Mouse (Mus musculus) heart, embryonic 12.5 days (tissue): ENCODE data around the gene Kntc1. TPM values are rescaled to one million over a fixed set of nuclear protein-coding genes. Genes with fewer than 3 reads are reported as not detected.
"Not testable (repeated sequence)": the region's sequence is repeated elsewhere in the genome, so short reads cannot be mapped to it uniquely, and the experiment has no call there.

Source experiments
- ATAC-seq: fragments of 200-750 bp; cut with Nextera tagmentation; 2 replicates; pipeline ENCODE4 v1.8.0; 2017; ENCODE audit warnings: moderate TSS enrichment, moderate library complexity; ENCODE audit not compliant: insufficient number of reproducible peaks, low FRiP score
- H3K27ac ChIP-seq: fragments of 300-500 bp; sonication (generic); 2 replicates; pipeline ENCODE4 v1.5.1; 2016; ENCODE audit warnings: mild to moderate bottlenecking, moderate library complexity; ENCODE audit not compliant: poor library complexity, severe bottlenecking
- H3K27me3 ChIP-seq: fragments of 300-500 bp; sonication (generic); replicated peaks from 2 replicates; pipeline ENCODE4 v1.6.1; 2016; ENCODE audit warnings: mild to moderate bottlenecking, moderate library complexity
- H3K36me3 ChIP-seq: fragments of 300-500 bp; sonication (generic); 2 replicates; pipeline ENCODE4 v1.6.1; 2016; ENCODE audit warnings: mild to moderate bottlenecking, moderate library complexity
- H3K4me1 ChIP-seq: fragments of 300-500 bp; sonication (generic); replicated peaks from 2 replicates; pipeline ENCODE4 v1.6.1; 2016; ENCODE audit warnings: mild to moderate bottlenecking
- H3K4me2 ChIP-seq: fragments of 300-500 bp; sonication (generic); 2 replicates; pipeline ENCODE4 v1.6.1; 2016; ENCODE audit warnings: mild to moderate bottlenecking, moderate library complexity
- H3K4me3 ChIP-seq: fragments of 300-500 bp; sonication (generic); 2 replicates; pipeline ENCODE4 v1.5.1; 2016; ENCODE audit warnings: mild to moderate bottlenecking
- H3K9ac ChIP-seq: fragments of 300-500 bp; sonication (generic); 2 replicates; pipeline ENCODE4 v1.6.1; 2016; ENCODE audit warnings: mild to moderate bottlenecking, moderate library complexity
- H3K9me3 ChIP-seq: fragments of 300-500 bp; sonication (generic); replicated peaks from 2 replicates; pipeline ENCODE4 v1.6.1; 2016; ENCODE audit warnings: mild to moderate bottlenecking, moderate library complexity
- WGBS: fragments of 180-500 bp; shearing (Covaris S2); methylation state at CpG from one replicate; pipeline ENCODE4 v1.1.7; 2016; 5-methylcytosine and 5-hydroxymethylcytosine counted together
- polyA plus RNA-seq: library from polyadenylated mRNA; unstranded; fragments of >200 nt; fragmentation: Nextera tagmentation; extraction: Ambion mirVana; gene quantifications from 2 replicates; pipeline ENCODE4 v1.2.1, GENCODE M21; 2016

The Kntc1 gene
- 30.7 and 31.8 TPM in 2 replicates for polyA plus RNA-seq

DNA sequence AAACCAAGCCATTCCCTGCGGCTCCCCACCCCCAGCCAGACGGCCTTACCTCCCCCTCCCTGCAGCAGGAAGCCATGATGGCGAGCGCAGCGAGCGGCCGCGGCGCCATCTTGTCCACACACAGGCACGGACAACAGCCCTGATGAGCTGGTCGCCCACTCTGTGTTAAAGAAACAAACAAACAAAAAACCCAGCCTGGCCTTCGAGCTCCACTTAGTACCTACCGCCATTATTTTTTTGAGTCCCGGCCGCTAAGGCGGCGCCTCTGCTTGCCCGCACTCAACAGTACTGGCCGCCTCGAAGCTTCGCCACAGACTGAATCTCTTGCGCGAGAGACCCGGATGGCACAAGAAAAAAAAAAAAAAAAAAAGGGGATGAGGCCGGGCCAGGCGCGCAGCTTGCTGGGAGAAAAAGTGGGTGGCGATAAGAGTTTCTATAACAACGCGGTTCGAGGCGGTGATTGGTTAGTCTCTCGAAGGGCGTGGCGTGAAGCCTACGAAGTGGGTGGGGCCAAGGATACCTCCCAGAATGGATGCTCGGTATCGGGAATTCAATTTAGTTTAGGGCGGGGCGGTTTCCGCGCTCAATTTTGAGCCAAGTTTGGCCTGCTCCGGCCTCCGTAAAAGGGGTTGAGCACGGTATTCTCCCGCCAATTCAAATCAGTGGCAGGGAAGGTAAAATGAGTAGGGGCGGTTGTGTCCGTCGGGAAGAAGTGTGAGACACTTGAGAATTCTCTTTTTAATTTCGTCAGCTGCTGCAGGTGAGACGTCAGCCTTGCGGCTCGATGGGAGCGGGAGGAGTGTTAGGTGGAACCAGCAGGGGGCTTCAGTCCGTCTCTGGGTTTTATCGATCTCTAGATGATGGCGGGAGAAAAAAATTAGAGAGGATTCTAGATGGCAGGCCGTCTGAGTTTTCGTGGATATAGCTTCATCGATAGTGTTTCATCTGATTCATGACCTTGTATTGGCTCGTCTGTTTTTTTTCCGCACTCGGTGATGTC, at the start of gene Kntc1, which contains the start of gene Rsrc2:
Gene Kntc1, plus strand, starts transcription at position 652 of the 1,000 bp plus-strand sequence.
Gene Rsrc2, minus strand, starts transcription at position 350 of the 1,000 bp plus-strand sequence.
- H3K4me2 ChIP-seq, result peak within 1 kb of the TSS; percentile 88
- ATAC-seq, result peak; percentile 98
- peaks cover 16% of the 10 kb centered on the region for H3K36me3 ChIP-seq
- under 1% methylated on average over 59 of the region's 63 CpGs for WGBS
- peak within 1 kb of the TSS; percentile 93 for H3K9ac ChIP-seq
- peaks cover 28% of the 10 kb centered on the region for H3K4me1 ChIP-seq
- H3K27me3 ChIP-seq, result no peaks in the 10 kb centered on the region
- peak within 1 kb of the TSS; percentile 95 for H3K4me3 ChIP-seq
- peak within 1 kb of the TSS; percentile 99 for H3K27ac ChIP-seq
- no peaks in the 10 kb centered on the region for H3K9me3 ChIP-seq

DNA sequence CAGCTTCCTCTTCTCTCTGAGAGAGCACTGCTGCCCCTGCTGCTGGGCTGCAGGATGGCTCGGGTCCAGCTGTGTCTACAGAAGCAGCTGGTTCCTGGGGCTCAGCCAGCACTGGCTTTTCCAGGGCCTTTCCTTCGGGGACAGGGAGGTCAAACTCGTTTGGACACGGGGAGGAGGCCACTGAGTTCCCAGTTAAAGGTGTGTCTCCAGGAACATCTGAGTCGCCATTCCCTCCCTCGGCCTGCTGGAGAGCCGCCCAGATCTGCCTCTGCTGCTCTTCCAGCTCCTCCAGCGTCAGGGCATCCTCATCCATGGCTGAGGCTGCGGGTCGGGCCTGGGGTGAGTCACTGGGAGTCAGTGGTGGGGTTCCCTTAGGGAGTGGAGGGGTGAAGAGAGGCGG, 48.9 kb upstream of the Kntc1 start:
- no peaks in the 10 kb centered on the region for H3K4me1 ChIP-seq
- H3K4me2 ChIP-seq, result no peak overlapping the region
- 70% methylated on average over 11 of the region's 11 CpGs for WGBS
- H3K27me3 ChIP-seq, result no peaks in the 10 kb centered on the region
- no peak overlapping the region for H3K9ac ChIP-seq
- H3K9me3 ChIP-seq, result no peaks in the 10 kb centered on the region
- H3K27ac ChIP-seq, result no peak overlapping the region
- no peak overlapping the region for H3K4me3 ChIP-seq
- ATAC-seq, result no peak; the same call in 1 of the 2 replicates
- H3K36me3 ChIP-seq, result peaks cover 75% of the 10 kb centered on the region

- Histone ChIP-seq H3K36me3 (peaks cover 94% of the 10 kb centered on the region), H3K9me3 (no peaks in the 10 kb centered on the region), H3K9ac (no peak overlapping the region), H3K27ac (no peak overlapping the region), H3K27me3 (no peaks in the 10 kb centered on the region), H3K4me2 (no peak overlapping the region), H3K4me1 (no peaks in the 10 kb centered on the region), H3K4me3 (no peak overlapping the region)
- no peak for ATAC-seq
- 93% methylated on average over 12 of the region's 12 CpGs for WGBS
Measured at GRCm38 (mm10) chr5:123708598-123708997, 40.9 kb upstream of the Kntc1 start.

- WGBS, result 87% methylated on average over 4 of the region's 4 CpGs
Measured at GRCm38 (mm10) chr5:123709571-123709970, 39.9 kb upstream of the Kntc1 start.

DNA sequence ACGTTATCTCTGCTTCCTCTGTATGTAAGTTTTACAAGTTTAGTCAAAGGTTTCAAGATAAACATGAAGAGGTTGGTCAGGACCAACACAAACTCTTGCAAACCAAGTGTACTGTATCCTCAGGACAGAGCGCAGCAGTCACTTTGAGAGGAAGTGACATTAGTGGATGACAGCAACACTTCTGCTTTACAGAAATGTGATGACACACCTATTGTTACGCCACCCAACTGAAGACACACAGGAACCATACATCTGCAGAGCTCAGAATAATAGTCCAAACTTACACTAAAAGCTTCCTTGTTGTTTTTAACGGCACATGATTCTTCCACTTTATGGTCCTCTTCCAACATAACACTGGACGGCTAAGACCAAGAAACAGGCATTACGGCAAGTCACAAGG, 35.7 kb upstream of the Kntc1 start:
- H3K27ac ChIP-seq, result no peak overlapping the region
- no peak for ATAC-seq
- peaks cover 18% of the 10 kb centered on the region for H3K4me1 ChIP-seq
- no peaks in the 10 kb centered on the region for H3K27me3 ChIP-seq
- peaks cover 88% of the 10 kb centered on the region for H3K36me3 ChIP-seq
- 93% methylated on average over 6 of the region's 6 CpGs for WGBS
- no peak overlapping the region for H3K4me3 ChIP-seq
- no peaks in the 10 kb centered on the region for H3K9me3 ChIP-seq
- no peak overlapping the region for H3K4me2 ChIP-seq
- H3K9ac ChIP-seq, result no peak overlapping the region

More at GRCm38 (mm10) chr5:123709571-123709970, 39.9 kb upstream of the Kntc1 start:
- no peak for ATAC-seq
- H3K27ac ChIP-seq, result no peak overlapping the region
- H3K9ac ChIP-seq, result no peak overlapping the region
- H3K36me3 ChIP-seq, result peaks cover 95% of the 10 kb centered on the region
- H3K27me3 ChIP-seq, result no peaks in the 10 kb centered on the region
- no peaks in the 10 kb centered on the region for H3K9me3 ChIP-seq
- no peak overlapping the region for H3K4me3 ChIP-seq
- H3K4me1 ChIP-seq, result no peaks in the 10 kb centered on the region
- no peak overlapping the region for H3K4me2 ChIP-seq

- H3K4me2 ChIP-seq, result no peak overlapping the region
- no peaks in the 10 kb centered on the region for H3K27me3 ChIP-seq
- H3K9ac ChIP-seq, result no peak overlapping the region
- WGBS, result 85% methylated on average over 4 of the region's 4 CpGs
- no peaks in the 10 kb centered on the region for H3K9me3 ChIP-seq
- peaks cover 80% of the 10 kb centered on the region for H3K36me3 ChIP-seq
- H3K4me1 ChIP-seq, result peaks cover 20% of the 10 kb centered on the region
- no peak overlapping the region for H3K4me3 ChIP-seq
- no peak for ATAC-seq
- H3K27ac ChIP-seq, result no peak overlapping the region; the same call in 1 of the 2 replicates
Measured at GRCm38 (mm10) chr5:123714622-123715021, 34.9 kb upstream of the Kntc1 start.

GRCm38 (mm10) chr5:123720328-123721311, 28.9 kb upstream of the Kntc1 start, which contains the start of gene Zcchc8:
Gene Zcchc8, minus strand, starts transcription at chr5:123721100.
- Histone ChIP-seq H3K4me3 (peak within 1 kb of the TSS; percentile 85), H3K9me3 (no peaks in the 10 kb centered on the region), H3K9ac (peak within 1 kb of the TSS; percentile 82), H3K4me2 (peak within 1 kb of the TSS; percentile 79), H3K36me3 (peaks cover 21% of the 10 kb centered on the region), H3K27me3 (no peaks in the 10 kb centered on the region), H3K27ac (peak within 1 kb of the TSS; percentile 86), H3K4me1 (peaks cover 20% of the 10 kb centered on the region)
- whole genome bisulfite sequencing, result under 1% methylated on average over 83 of the region's 83 CpGs
- ATAC-seq, result peak; percentile 100

- not testable (repeated sequence) for H3K36me3 ChIP-seq, H3K27ac ChIP-seq, H3K27me3 ChIP-seq, H3K9me3 ChIP-seq, ATAC-seq, H3K9ac ChIP-seq, H3K4me3 ChIP-seq, H3K4me1 ChIP-seq, H3K4me2 ChIP-seq
- WGBS, result 86% methylated on average over 7 of the region's 7 CpGs
Measured at GRCm38 (mm10) chr5:123723816-123724215, 25.7 kb upstream of the Kntc1 start.

DNA sequence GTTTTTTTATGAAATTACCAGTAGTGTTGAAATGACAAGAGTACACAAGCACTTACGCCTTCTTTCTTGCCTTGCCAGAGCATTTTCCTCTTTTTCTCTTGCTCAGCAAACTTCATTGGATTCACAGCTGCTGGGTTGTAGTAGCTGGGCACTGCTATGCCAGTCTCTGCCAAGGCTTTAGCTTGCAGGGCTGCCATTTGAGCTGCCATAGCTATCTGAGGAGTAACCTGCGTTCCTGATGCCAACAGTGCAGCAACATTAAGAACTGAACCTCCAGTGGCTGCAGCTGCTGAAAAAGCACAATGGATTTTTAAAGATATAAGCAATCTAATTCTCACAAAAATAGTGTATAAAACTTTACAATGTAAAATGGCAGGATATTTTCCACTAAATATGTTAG, 18.5 kb upstream of the Kntc1 start:
- Histone ChIP-seq H3K4me2 (no peak overlapping the region), H3K9ac (no peak overlapping the region), H3K27ac (no peak overlapping the region), H3K4me3 (no peak overlapping the region), H3K4me1 (no peaks in the 10 kb centered on the region), H3K36me3 (peaks cover 66% of the 10 kb centered on the region), H3K9me3 (no peaks in the 10 kb centered on the region), H3K27me3 (no peaks in the 10 kb centered on the region)
- no peak for ATAC-seq
- 90% methylated on average over 2 of the region's 2 CpGs for WGBS

- Histone ChIP-seq H3K9ac (no peak overlapping the region), H3K27ac (no peak overlapping the region), H3K4me2 (no peak overlapping the region), H3K4me3 (no peak overlapping the region), H3K36me3 (peaks cover 37% of the 10 kb centered on the region), H3K4me1 (peaks cover 17% of the 10 kb centered on the region), H3K9me3 (no peaks in the 10 kb centered on the region), H3K27me3 (no peaks in the 10 kb centered on the region)
- WGBS, result 92% methylated on average over 2 of the region's 2 CpGs
- no peak for ATAC-seq
Measured at GRCm38 (mm10) chr5:123744358-123744757, 5.2 kb upstream of the Kntc1 start.
